Mouse (Mus musculus) bone marrow macrophage, adult 2 months (primary cell): ENCODE measurements around the gene Hsd3b1.

ENCODE experiments used
- CTCF ChIP-seq: IDR thresholded peaks from 2 replicates; pipeline ENCODE4 v1.5.1; 2012; ENCODE audit warnings: low read depth, mild to moderate bottlenecking, low read length, moderate library complexity
- POLR2A ChIP-seq: IDR thresholded peaks from 2 replicates; pipeline ENCODE4 v1.6.1; 2012; ENCODE audit warnings: mild to moderate bottlenecking, low read depth, low read length, borderline replicate concordance

DNA sequence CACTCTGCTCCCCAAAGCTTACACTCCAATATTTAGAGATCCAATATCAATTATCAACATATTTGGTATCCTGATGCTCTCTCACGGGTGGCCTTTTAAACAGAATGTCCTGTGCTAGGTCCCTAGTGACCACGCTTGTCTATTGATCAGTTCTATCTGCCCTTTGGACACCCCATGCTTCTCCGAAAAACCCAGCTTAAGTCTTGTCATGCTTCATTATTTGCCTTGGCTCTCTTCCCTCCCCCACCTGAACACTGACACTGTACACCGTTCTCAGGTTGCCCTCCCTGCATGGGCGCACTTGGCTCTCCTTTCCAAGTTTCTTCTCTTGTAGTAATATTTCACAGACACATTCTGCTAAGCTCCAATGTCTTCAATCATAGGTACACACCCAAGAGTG, 9.3 kb downstream of the Hsd3b1 start:
- TF ChIP-seq POLR2A: no peak
- TF ChIP-seq CTCF: no peak
